Mouse (Mus musculus) forebrain, embryonic 14.5 days (tissue): Measurements from ENCODE around the gene Orm1. TPM values are rescaled to one million over a fixed set of nuclear protein-coding genes. Genes with fewer than 3 reads are reported as not detected.

ENCODE experiments used
- ATAC-seq: fragments of 200-750 bp; cut with Nextera tagmentation; 2 replicates; pipeline ENCODE4 v1.8.0; 2017; ENCODE audit warnings: mild to moderate bottlenecking, moderate library complexity
- DNase-seq: peaks from one replicate; pipeline ENCODE4 v3.0.0-alpha.2; 2015; ENCODE audit warnings: low spot score
- H3K27ac ChIP-seq: fragments of 300-500 bp; sonication (generic); 2 replicates; pipeline ENCODE4 v1.5.1; 2014; ENCODE audit warnings: low read depth, mild to moderate bottlenecking, control low read depth, low read length, moderate library complexity
- H3K27me3 ChIP-seq: fragments of 300-500 bp; sonication (generic); replicated peaks from 2 replicates; pipeline ENCODE4 v1.6.1; 2014; ENCODE audit warnings: low read length, control low read depth, mixed read lengths; ENCODE audit not compliant: control insufficient read depth, insufficient read depth
- H3K36me3 ChIP-seq: fragments of 300-500 bp; sonication (generic); 2 replicates; pipeline ENCODE4 v1.6.1; 2014; ENCODE audit warnings: low read length, control low read depth; ENCODE audit not compliant: control insufficient read depth, insufficient read depth
- H3K4me1 ChIP-seq: fragments of 300-500 bp; sonication (generic); 2 replicates; pipeline ENCODE4 v1.6.1; 2014; ENCODE audit warnings: antibody characterized with exemption, low read length, control low read depth; ENCODE audit not compliant: control insufficient read depth, insufficient read depth
- H3K4me2 ChIP-seq: fragments of 300-500 bp; sonication (generic); 2 replicates; pipeline ENCODE4 v1.6.1; 2014; ENCODE audit warnings: mild to moderate bottlenecking, control low read depth, low read length
- H3K4me3 ChIP-seq: fragments of 300-500 bp; sonication (generic); 2 replicates; pipeline ENCODE4 v1.5.1; 2014; ENCODE audit warnings: low read depth, low read length, control low read depth
- H3K9ac ChIP-seq: fragments of 300-500 bp; sonication (generic); 2 replicates; pipeline ENCODE4 v1.6.1; 2014; ENCODE audit warnings: mild to moderate bottlenecking, low read length, control low read depth, moderate library complexity
- H3K9me3 ChIP-seq: fragments of 300-500 bp; sonication (generic); replicated peaks from 2 replicates; pipeline ENCODE4 v1.6.1; 2016; ENCODE audit warnings: low read length, control low read depth, mixed read lengths; ENCODE audit not compliant: control insufficient read depth
- WGBS: fragments of 180-500 bp; shearing (Covaris S2); extraction: QIAGEN DNeasy Blood & Tissue Kit; methylation state at CpG from one replicate; pipeline ENCODE4 v1.1.7; 2014; 5-methylcytosine and 5-hydroxymethylcytosine counted together
- polyA plus RNA-seq: library from polyadenylated mRNA; unstranded; fragments of >200 nt; fragmentation: Nextera tagmentation; extraction: Ambion mirVana; gene quantifications from 2 replicates; pipeline ENCODE4 v1.2.1, GENCODE M21; 2014

Gene Orm1
- polyA plus RNA-seq, 1 experiment from 2014 or later = not detected

DNA sequence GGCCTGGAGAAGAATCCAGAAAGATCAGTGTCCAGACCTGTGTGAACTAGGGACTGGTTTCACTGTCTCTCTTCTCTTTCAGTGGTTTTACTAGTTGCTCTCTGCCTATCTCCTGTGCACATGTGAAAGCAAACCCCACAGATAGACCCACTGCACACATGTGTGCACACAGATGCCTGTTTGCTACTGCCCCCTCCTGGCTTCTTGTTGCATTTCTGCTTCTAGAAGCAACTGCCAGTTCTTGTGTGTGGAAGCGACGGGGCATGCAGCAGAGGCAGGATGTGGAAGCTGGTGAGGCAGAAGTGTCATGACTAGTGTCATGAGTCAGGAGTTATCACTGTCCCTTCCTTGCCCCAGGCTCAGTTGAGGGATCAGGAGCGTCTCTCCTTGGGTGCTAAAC, 27.5 kb downstream of the Orm1 start:
- no peak overlapping the region for H3K9ac ChIP-seq
- no peak overlapping the region for H3K27ac ChIP-seq
- DNase-seq = peak; percentile 50
- H3K9me3 ChIP-seq = no peaks in the 10 kb centered on the region
- no peaks in the 10 kb centered on the region for H3K4me1 ChIP-seq
- H3K27me3 ChIP-seq = no peaks in the 10 kb centered on the region
- 68% methylated on average over 3 of the region's 3 CpGs for WGBS
- no peak for ATAC-seq
- peaks cover 90% of the 10 kb centered on the region for H3K36me3 ChIP-seq
- no peak overlapping the region for H3K4me2 ChIP-seq
- no peak overlapping the region for H3K4me3 ChIP-seq

DNA sequence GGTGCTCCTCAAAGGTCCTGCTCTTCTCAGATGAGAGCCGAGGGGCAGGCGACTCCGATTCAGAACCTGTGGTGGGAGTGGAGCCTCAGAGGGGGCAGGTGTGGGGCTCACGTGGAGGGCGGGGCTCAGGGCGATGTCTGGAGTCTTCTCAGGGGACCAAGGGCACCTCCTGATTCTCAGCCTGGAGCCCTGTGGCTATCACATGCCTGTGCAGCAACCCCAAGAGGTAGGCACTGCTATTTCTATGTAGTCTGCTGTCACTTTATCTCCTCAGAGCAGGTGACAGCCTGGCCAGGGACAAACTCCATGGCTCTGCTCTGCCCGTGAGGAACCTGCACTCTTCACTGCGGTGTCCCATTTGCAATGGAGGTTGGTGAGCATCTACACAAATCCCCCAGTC, 29.0 kb downstream of the Orm1 start:
- DNase-seq = no peak
- Histone ChIP-seq H3K9ac (no peak overlapping the region), H3K4me1 (no peaks in the 10 kb centered on the region), H3K27ac (no peak overlapping the region), H3K27me3 (no peaks in the 10 kb centered on the region), H3K4me3 (no peak overlapping the region), H3K36me3 (peaks cover 92% of the 10 kb centered on the region), H3K4me2 (no peak overlapping the region), H3K9me3 (no peaks in the 10 kb centered on the region)
- no peak for ATAC-seq
- WGBS = 95% methylated on average over 8 of the region's 8 CpGs

DNA sequence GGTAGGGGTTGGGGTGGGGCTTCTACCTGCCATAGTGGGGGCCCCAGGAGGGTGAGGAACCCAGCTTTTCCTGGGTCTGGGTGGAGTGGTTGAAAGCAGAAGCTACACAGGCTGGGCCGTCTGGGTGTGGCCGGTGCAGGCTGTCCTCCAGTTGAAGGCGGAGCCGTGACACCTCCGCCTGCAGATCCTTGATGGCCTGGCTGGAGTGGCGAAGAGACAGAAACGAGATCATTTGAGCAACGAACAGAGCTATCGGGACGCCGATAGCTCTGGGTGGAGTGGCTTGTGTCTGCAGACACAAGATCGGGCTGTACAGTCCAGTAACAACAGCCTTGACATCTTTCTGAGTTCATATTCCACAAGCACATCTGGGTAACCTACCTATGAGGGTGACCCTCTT, 30.0 kb downstream of the Orm1 start:
- no peak overlapping the region for H3K27ac ChIP-seq
- DNase-seq (no peak), ATAC-seq (no peak)
- no peaks in the 10 kb centered on the region for H3K27me3 ChIP-seq
- no peak overlapping the region for H3K4me3 ChIP-seq
- 93% methylated on average over 12 of the region's 12 CpGs for WGBS
- no peaks in the 10 kb centered on the region for H3K4me1 ChIP-seq
- no peaks in the 10 kb centered on the region for H3K9me3 ChIP-seq
- H3K9ac ChIP-seq = no peak overlapping the region
- H3K36me3 ChIP-seq = peaks cover 96% of the 10 kb centered on the region
- H3K4me2 ChIP-seq = no peak overlapping the region

DNA sequence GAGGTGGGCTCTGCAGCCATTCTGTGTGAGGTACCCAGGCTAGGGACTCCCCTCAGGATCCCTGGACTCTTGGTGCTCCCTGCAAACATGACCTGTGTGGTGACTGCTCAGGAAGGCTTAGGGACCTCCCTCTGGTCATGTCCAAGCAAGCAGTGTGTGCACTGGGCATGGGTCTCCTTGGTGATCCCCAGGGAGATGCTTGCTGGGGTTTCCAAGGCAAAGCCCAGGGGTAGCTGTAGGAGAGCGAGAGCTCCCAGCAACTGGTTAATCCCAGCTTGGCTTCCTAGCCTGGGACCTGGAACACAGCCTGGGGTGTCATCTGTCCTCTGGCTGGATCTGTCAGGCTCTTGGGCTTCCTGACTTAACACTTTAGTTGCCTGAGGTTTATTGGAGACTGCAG, 31.0 kb downstream of the Orm1 start:
- H3K4me2 ChIP-seq = no peak overlapping the region
- H3K27ac ChIP-seq = no peak overlapping the region
- H3K9ac ChIP-seq = no peak overlapping the region
- ATAC-seq (peak; percentile 38), DNase-seq (peak; percentile 53)
- no peaks in the 10 kb centered on the region for H3K9me3 ChIP-seq
- no peaks in the 10 kb centered on the region for H3K27me3 ChIP-seq
- H3K36me3 ChIP-seq = peaks cover 98% of the 10 kb centered on the region
- H3K4me3 ChIP-seq = no peak overlapping the region
- 36% methylated on average over 1 of the region's 1 CpGs for WGBS
- no peaks in the 10 kb centered on the region for H3K4me1 ChIP-seq

DNA sequence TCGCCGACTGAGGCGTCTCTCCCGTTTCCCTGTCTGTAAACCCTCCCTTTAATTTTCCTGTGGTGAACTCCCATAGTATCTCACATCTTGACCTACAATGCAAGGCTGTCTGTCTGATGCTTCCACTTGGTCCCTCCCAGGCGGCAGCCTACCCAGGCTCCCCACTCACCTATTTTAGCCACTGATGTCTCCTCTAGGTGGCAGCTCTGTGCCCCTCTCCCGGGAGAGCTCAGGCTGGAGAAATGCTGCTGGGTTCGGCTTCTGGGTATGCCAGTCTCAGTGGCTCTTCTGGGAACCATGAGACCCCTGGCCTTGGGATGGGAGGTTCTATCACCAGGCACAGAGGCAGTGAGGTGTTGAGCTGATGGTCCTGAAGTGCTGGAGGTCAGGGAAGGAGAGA, 33.1 kb downstream of the Orm1 start:
- Histone ChIP-seq H3K36me3 (peaks cover 100% of the 10 kb centered on the region), H3K4me2 (no peak overlapping the region), H3K27ac (no peak overlapping the region), H3K9me3 (no peaks in the 10 kb centered on the region), H3K4me1 (no peaks in the 10 kb centered on the region), H3K4me3 (no peak overlapping the region), H3K9ac (no peak overlapping the region), H3K27me3 (no peaks in the 10 kb centered on the region)
- DNase-seq = no peak
- ATAC-seq = no peak
- WGBS = 65% methylated on average over 7 of the region's 7 CpGs

DNA sequence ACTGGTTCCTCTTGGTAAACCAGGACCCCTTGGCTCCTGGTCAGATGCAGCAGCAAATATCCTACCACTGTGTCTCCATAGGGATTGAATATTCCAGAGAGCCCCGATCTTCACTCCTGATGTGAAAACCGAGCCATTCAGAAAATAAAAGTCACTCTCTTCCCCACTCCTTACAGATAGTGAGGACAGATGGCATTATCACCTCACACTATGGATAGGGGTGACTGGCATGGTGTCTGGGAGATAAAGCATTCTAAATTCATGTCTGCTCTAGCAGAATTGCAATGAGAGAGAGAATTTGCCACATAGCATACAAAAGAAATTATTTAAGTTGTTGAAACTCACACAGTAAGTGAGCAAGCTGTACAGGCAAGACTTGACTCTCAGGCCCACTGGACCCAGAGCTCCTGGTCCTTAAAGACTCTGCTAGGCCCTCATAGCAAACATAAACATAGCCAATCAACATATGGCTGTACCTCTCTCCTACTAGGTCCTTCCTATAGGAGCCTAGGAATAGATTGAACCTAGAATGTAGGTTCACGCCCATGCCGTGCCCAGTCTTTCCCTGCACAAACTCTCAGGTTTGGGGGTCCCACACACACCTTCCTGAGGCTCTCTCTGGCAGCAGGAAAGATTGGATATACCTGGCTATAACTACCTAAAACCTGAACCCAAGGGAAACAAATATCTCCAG, 38.5 kb downstream of the Orm1 start:
- WGBS = 90% methylated on average over 4 of the region's 4 CpGs
- Histone ChIP-seq H3K4me3 (no peak overlapping the region), H3K4me2 (no peak overlapping the region), H3K4me1 (0 out of 2 replicates have a peak, but pooled peaks cover under 1% of the 10 kb centered on the region), H3K9me3 (no peaks in the 10 kb centered on the region), H3K9ac (no peak overlapping the region), H3K27me3 (no peaks in the 10 kb centered on the region), H3K36me3 (peaks cover 90% of the 10 kb centered on the region), H3K27ac (no peak overlapping the region)
- DNase-seq (no peak), ATAC-seq (no peak)

DNA sequence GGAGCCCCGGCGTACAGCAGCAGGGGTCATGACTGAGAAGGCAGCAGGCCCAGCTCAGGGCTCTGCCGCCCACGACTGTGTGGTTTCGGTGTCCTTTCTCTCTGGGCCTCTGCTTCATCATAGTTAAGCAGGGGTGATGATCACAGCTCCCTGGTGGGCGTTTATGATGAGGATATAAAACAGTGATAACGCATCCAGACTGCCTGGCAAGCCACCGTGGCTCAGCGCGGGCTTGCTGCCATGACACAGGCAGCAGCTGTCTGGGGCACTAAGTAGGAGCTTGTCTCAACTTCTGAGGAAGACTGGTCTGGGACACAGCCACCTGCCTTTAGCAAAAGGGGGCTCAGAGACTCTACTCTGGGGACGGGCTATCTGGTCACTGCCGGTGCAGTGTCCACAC, 39.1 kb downstream of the Orm1 start:
- 71% methylated on average over 12 of the region's 12 CpGs for WGBS
- Histone ChIP-seq H3K4me2 (no peak overlapping the region), H3K9ac (no peak overlapping the region), H3K4me1 (0 out of 2 replicates have a peak, but pooled peaks cover 7% of the 10 kb centered on the region), H3K27ac (no peak overlapping the region), H3K9me3 (no peaks in the 10 kb centered on the region), H3K27me3 (no peaks in the 10 kb centered on the region), H3K36me3 (peaks cover 83% of the 10 kb centered on the region), H3K4me3 (no peak overlapping the region)
- ATAC-seq (no peak), DNase-seq (no peak)

DNA sequence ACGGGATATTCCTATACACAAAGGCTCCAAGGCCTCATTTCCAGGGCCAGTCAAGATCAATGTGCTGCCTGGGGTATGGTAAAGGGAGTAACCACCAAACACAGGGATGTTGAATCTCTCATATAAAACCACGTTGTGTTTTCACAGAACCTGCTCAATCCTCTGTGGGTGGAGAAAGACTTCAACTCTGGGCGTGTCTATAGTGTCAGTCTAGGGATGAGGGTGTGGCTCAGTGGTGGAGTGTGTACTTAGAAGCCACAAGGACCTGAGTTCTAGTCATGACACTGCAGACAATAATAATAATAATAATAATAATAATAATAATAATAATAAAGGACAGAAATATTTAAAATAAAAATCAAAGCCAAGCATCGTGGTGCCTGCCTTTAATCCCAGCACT, 39.9 kb downstream of the Orm1 start:
- Histone ChIP-seq H3K36me3 (peaks cover 75% of the 10 kb centered on the region), H3K4me1 (peaks cover 14% of the 10 kb centered on the region), H3K4me2 (no peak overlapping the region), H3K9ac (no peak overlapping the region), H3K27ac (no peak overlapping the region), H3K9me3 (no peaks in the 10 kb centered on the region), H3K4me3 (no peak overlapping the region), H3K27me3 (no peaks in the 10 kb centered on the region)
- ATAC-seq (no peak), DNase-seq (no peak)
- WGBS = 88% methylated on average over 4 of the region's 4 CpGs

DNA sequence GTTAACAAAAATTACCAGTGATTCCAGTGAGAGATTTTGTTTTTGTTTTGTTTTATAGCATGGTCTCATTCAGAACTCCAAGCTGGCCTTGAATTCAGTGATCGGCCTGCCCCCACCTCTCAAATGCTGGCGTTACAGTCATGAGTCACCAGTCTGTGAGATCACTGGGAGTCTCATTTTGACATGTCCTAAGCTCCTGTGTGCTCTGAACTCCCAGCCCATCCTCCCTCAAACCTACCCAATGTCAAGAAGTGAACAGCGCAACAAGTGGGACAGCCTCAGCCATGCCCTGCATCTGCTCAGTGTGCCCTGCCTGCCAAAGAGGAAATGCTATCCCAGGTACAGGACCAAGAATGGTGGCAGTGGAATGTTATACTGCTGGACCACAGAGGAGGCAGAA, 40.9 kb downstream of the Orm1 start:
- Histone ChIP-seq H3K36me3 (peaks cover 68% of the 10 kb centered on the region), H3K4me2 (no peak overlapping the region), H3K9ac (no peak overlapping the region), H3K27me3 (no peaks in the 10 kb centered on the region), H3K4me3 (no peak overlapping the region), H3K4me1 (peaks cover 24% of the 10 kb centered on the region), H3K9me3 (no peaks in the 10 kb centered on the region), H3K27ac (no peak overlapping the region)
- 93% methylated on average over 3 of the region's 3 CpGs for WGBS
- no peak for DNase-seq
- ATAC-seq = no peak
